Mouse (Mus musculus) testis, adult 2 months (tissue): ENCODE measurements around the gene Eno1. TPM values are rescaled to one million over a fixed set of nuclear protein-coding genes. Genes with fewer than 3 reads are reported as not detected.
A peak's percentile ranks its signal among the peaks of the same experiment; 100 is the strongest.

Source experiments
- H3K27ac ChIP-seq: fragments of 200-500 bp; 2 replicates; pipeline ENCODE4 v1.5.1; 2012; ENCODE audit warnings: low read depth, low read length; ENCODE audit not compliant: control insufficient read depth, insufficient read depth
- H3K27me3 ChIP-seq: fragments of 200-500 bp; 2 replicates; pipeline ENCODE4 v1.6.1; 2012; ENCODE audit warnings: mild to moderate bottlenecking, low read length, moderate library complexity; ENCODE audit not compliant: control insufficient read depth, insufficient read depth
- H3K36me3 ChIP-seq: fragments of 200-500 bp; 2 replicates; pipeline ENCODE4 v1.6.1; 2012; ENCODE audit warnings: mild to moderate bottlenecking, low read length; ENCODE audit not compliant: control insufficient read depth, insufficient read depth
- H3K4me1 ChIP-seq: fragments of 200-500 bp; 2 replicates; pipeline ENCODE4 v1.6.1; 2012; ENCODE audit warnings: low read length; ENCODE audit not compliant: control insufficient read depth, insufficient read depth
- H3K4me3 ChIP-seq: fragments of 200-500 bp; 2 replicates; pipeline ENCODE4 v1.5.1; 2012; ENCODE audit warnings: low read depth, mild to moderate bottlenecking, low read length, moderate library complexity, mixed read lengths; ENCODE audit not compliant: control insufficient read depth
- CTCF ChIP-seq: fragments of 200-500 bp; IDR thresholded peaks from 2 replicates; pipeline ENCODE4 v1.5.1; 2012; ENCODE audit warnings: low read depth, mild to moderate bottlenecking, inconsistent platforms, low read length, moderate library complexity; ENCODE audit not compliant: control insufficient read depth, insufficient read depth, insufficient replicate concordance
- POLR2A ChIP-seq: fragments of 200-500 bp; IDR thresholded peaks from 2 replicates; pipeline ENCODE4 v1.6.1; 2012; ENCODE audit warnings: low read depth, mild to moderate bottlenecking, inconsistent platforms, low read length, moderate library complexity; ENCODE audit not compliant: control insufficient read depth
- polyA plus RNA-seq: library from polyadenylated mRNA; depleted of rRNA; stranded (reverse); fragments of >200 nt; gene quantifications from 2 replicates; pipeline ENCODE4 v1.2.3, GENCODE M21; 2012; rRNA removed

Gene Eno1
- 477 and 586 TPM in 2 replicates for polyA plus RNA-seq

- Histone ChIP-seq H3K4me3 (peak within 1 kb of the TSS; percentile 94), H3K27me3 (no peaks in the 10 kb centered on the region), H3K4me1 (peaks cover 15% of the 10 kb centered on the region)
Observed at GRCm38 (mm10) chr4:150236521-150237481, at the start of gene Eno1. Gene Eno1, plus strand, starts transcription at chr4:150236721.

GRCm38 (mm10) chr4:150188236-150188635 is 48.3 kb upstream of the Eno1 start:
- Histone ChIP-seq H3K4me3 (no peak overlapping the region), H3K27me3 (no peaks in the 10 kb centered on the region), H3K27ac (no peak overlapping the region), H3K4me1 (peaks cover 3% of the 10 kb centered on the region; the same call in 1 of the 2 replicates), H3K36me3 (no peaks in the 10 kb centered on the region)
- TF ChIP-seq POLR2A, result no peak
- no peak for TF ChIP-seq CTCF

More at GRCm38 (mm10) chr4:150236521-150237481, at the start of gene Eno1:
- no peaks in the 10 kb centered on the region; the same call in 1 of the 2 replicates for H3K36me3 ChIP-seq
- TF ChIP-seq CTCF (no peak), POLR2A (peak; percentile 72; the same call in 1 of the 2 replicates)
- peak within 1 kb of the TSS; percentile 94 for H3K27ac ChIP-seq

GRCm38 (mm10) chr4:150192199-150192598 is 44.3 kb upstream of the Eno1 start:
- Histone ChIP-seq H3K27ac (no peak overlapping the region), H3K4me3 (no peak overlapping the region), H3K4me1 (peaks cover 8% of the 10 kb centered on the region; the same call in 1 of the 2 replicates), H3K36me3 (no peaks in the 10 kb centered on the region), H3K27me3 (no peaks in the 10 kb centered on the region)
- TF ChIP-seq POLR2A (no peak), CTCF (no peak)

- H3K4me1 ChIP-seq, result peaks cover 10% of the 10 kb centered on the region
- H3K27me3 ChIP-seq, result no peaks in the 10 kb centered on the region
- no peak overlapping the region for H3K27ac ChIP-seq
- H3K36me3 ChIP-seq, result no peaks in the 10 kb centered on the region
- TF ChIP-seq POLR2A (no peak), CTCF (peak; percentile 82; the same call in 1 of the 2 replicates)
- no peak overlapping the region for H3K4me3 ChIP-seq
Observed at GRCm38 (mm10) chr4:150193915-150194314, 42.6 kb upstream of the Eno1 start.

- Histone ChIP-seq H3K4me3 (no peak overlapping the region), H3K4me1 (peaks cover 10% of the 10 kb centered on the region), H3K36me3 (no peaks in the 10 kb centered on the region), H3K27ac (no peak overlapping the region), H3K27me3 (no peaks in the 10 kb centered on the region)
- TF ChIP-seq CTCF (no peak), POLR2A (no peak)
Observed at GRCm38 (mm10) chr4:150198268-150198667, 38.3 kb upstream of the Eno1 start.

- H3K36me3 ChIP-seq, result no peaks in the 10 kb centered on the region
- TF ChIP-seq CTCF (no peak), POLR2A (no peak)
- no peak within 1 kb of the TSS for H3K4me3 ChIP-seq
- H3K27me3 ChIP-seq, result no peaks in the 10 kb centered on the region
- H3K27ac ChIP-seq, result no peak within 1 kb of the TSS
- H3K4me1 ChIP-seq, result peaks cover 6% of the 10 kb centered on the region
Observed at GRCm38 (mm10) chr4:150201232-150201631, 35.3 kb upstream of the Eno1 start, which contains the start of gene Car6. Gene Car6, minus strand, starts transcription at chr4:150201332.

GRCm38 (mm10) chr4:150202702-150203101 is 33.8 kb upstream of the Eno1 start:
- TF ChIP-seq CTCF (no peak), POLR2A (no peak)
- no peaks in the 10 kb centered on the region for H3K36me3 ChIP-seq
- no peak overlapping the region for H3K4me3 ChIP-seq
- H3K4me1 ChIP-seq, result peaks cover 3% of the 10 kb centered on the region
- H3K27me3 ChIP-seq, result no peaks in the 10 kb centered on the region
- H3K27ac ChIP-seq, result no peak overlapping the region
